Mouse (Mus musculus) erythroblast, embryonic 14.5 days (primary cell): ENCODE measurements around the gene AI413582.

Experiments used
- GATA1 ChIP-seq: IDR thresholded peaks from 2 replicates; pipeline ENCODE4 v1.6.1; 2012; ENCODE audit warnings: low read length, inconsistent platforms, mixed read lengths
- TAL1 ChIP-seq: IDR thresholded peaks from 3 replicates; pipeline ENCODE4 v1.6.1; 2012; ENCODE audit warnings: low read length, inconsistent platforms, mixed read lengths

GRCm38 (mm10) chr17:27580392-27581068 is 15.0 kb upstream of the AI413582 start:
- TF ChIP-seq TAL1, result no peak
- no peak for TF ChIP-seq GATA1
